Mouse (Mus musculus): Measurements from ENCODE around the gene Gas7. TPM values are rescaled to one million over a fixed set of nuclear protein-coding genes. Genes with fewer than 3 reads are reported as not detected.

Gas7 gene
- total RNA-seq, 1 experiment, result 2.4 TPM

DNA sequence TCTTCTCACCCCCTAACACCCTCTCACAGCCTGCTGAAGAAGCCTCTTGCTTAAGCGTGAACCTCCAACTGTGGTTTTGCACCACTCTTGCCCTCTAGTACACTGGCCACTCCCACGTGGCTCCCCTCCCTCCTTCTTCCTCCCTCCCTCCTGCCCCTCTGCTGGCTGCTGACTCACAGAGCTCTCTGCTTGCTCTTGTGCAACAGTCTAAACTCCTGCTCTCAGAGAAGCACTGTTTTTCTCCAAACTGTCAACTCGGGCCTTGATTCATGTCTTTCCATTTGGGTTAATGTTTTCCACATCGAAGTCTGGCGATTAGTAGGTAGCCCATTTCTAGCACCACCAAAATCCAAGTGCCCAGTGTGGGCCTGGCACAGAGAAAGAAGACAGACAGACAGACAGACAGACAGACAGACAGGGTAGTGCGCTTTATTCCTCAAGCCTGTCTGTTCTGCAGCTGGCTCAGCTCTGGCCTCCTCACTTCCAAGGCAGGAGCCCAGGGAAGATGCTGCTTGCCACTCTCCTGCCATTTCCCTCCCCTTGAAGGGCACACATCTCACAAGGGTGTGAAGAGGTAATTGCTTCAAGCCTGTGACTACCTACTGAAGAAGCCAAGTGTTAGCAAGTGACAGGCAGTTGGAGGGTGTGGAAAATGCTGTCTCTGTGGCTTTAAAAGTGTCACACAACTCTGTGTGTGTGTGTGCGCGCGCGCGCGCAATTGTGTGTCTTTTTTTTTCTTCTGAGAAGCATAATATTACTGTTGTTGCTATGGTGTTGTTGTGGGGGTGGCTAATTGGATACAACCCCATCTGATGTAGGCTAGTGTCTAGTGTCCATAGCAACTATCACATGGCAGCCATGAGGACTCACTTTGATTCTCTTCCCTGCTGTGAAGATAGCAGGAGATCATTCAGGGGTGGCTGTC, 71.6 kb downstream of the Gas7 start:
- no peak for TF ChIP-seq CHD2 (IDR thresholded peaks at IDR 0.05; ENCODE audit: low read depth, low read length)
- TF ChIP-seq ZNF384 (IDR thresholded peaks at IDR 0.05; ENCODE audit: low read depth, low read length), result no peak
- no peak for TF ChIP-seq HCFC1 (IDR thresholded peaks at IDR 0.05; ENCODE audit: borderline replicate concordance, insufficient read depth, low read length)
- TF ChIP-seq MAFK (IDR thresholded peaks at IDR 0.05; ENCODE audit: insufficient read depth, low read depth, low read length), result no peak
- no peak for TF ChIP-seq ZC3H11A (IDR thresholded peaks at IDR 0.05; ENCODE audit: borderline replicate concordance, low read depth, low read length)
- Histone ChIP-seq H3K4me1 (ENCODE audit: control insufficient read depth in 2 of 2, insufficient read depth in 2 of 2, low read length in 2 of 2, poor library complexity in 1 of 2) (no peaks in the 10 kb centered on the region), H3K36me3 (ENCODE audit: control insufficient read depth, insufficient read depth, low read length, poor library complexity, severe bottlenecking) (no peaks in the 10 kb centered on the region), H3K27ac (ENCODE audit: insufficient read depth, low read depth, low read length, poor library complexity, severe bottlenecking) (no peak overlapping the region), H3K9me3 (ENCODE audit: control insufficient read depth, insufficient read depth, low read depth, low read length) (no peaks in the 10 kb centered on the region), H3K9ac (ENCODE audit: insufficient read depth, low read depth, low read length, poor library complexity, severe bottlenecking) (no peak overlapping the region), H3K4me3 (ENCODE audit: insufficient read depth in 1 of 2, low read depth in 1 of 2, low read length in 2 of 2, poor library complexity in 1 of 2, severe bottlenecking in 1 of 2) (no peak overlapping the region)
- in situ Hi-C loops (cut with MboI; ENCODE audit: low sequenced_read_pairs in 2 of 2, unreplicated experiment in 2 of 2), result no loop called here
- DNase-seq (ENCODE audit: low read depth, low spot score), result no peak

DNA sequence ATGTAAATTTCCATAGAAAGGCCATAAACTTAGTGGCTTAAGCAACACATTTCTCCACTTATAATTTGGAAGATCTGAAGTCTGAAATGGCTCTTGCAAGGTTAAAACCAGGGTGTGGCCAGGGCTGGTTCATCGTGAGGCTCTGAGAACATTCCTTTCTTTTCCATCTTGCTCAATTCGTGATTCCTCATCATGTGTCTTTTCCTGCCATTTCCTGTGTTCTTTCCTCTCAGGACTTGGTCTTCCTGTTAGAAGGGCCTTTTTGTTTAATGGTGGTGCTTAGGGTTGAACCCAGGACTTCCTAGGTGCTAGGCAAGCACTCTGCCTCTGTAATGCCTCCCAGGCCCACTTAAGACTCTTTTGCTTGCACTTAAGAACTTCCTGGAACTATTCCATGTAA, 76.0 kb downstream of the Gas7 start:
- no peak overlapping the region for H3K4me3 ChIP-seq (ENCODE audit: insufficient read depth in 1 of 2, low read depth in 1 of 2, low read length in 2 of 2, poor library complexity in 1 of 2, severe bottlenecking in 1 of 2)
- no peaks in the 10 kb centered on the region for H3K4me1 ChIP-seq (ENCODE audit: control insufficient read depth in 2 of 2, insufficient read depth in 2 of 2, low read length in 2 of 2, poor library complexity in 1 of 2)
- H3K9ac ChIP-seq (ENCODE audit: insufficient read depth, low read depth, low read length, poor library complexity, severe bottlenecking), result no peak overlapping the region
- DNase-seq (ENCODE audit: low read depth, low spot score), result no peak
- no peak overlapping the region for H3K27ac ChIP-seq (ENCODE audit: insufficient read depth, low read depth, low read length, poor library complexity, severe bottlenecking)
- in situ Hi-C loops (cut with MboI; ENCODE audit: low sequenced_read_pairs in 2 of 2, unreplicated experiment in 2 of 2), result no loop called here
- no peak for TF ChIP-seq HCFC1 (IDR thresholded peaks at IDR 0.05; ENCODE audit: borderline replicate concordance, insufficient read depth, low read length)
- no peak for TF ChIP-seq MAFK (IDR thresholded peaks at IDR 0.05; ENCODE audit: insufficient read depth, low read depth, low read length)
- no peak for TF ChIP-seq ZNF384 (IDR thresholded peaks at IDR 0.05; ENCODE audit: low read depth, low read length)
- TF ChIP-seq CHD2 (IDR thresholded peaks at IDR 0.05; ENCODE audit: low read depth, low read length), result no peak
- TF ChIP-seq ZC3H11A (IDR thresholded peaks at IDR 0.05; ENCODE audit: borderline replicate concordance, low read depth, low read length), result no peak
- no peaks in the 10 kb centered on the region for H3K36me3 ChIP-seq (ENCODE audit: control insufficient read depth, insufficient read depth, low read length, poor library complexity, severe bottlenecking)
- H3K9me3 ChIP-seq (ENCODE audit: control insufficient read depth, insufficient read depth, low read depth, low read length), result no peaks in the 10 kb centered on the region

DNA sequence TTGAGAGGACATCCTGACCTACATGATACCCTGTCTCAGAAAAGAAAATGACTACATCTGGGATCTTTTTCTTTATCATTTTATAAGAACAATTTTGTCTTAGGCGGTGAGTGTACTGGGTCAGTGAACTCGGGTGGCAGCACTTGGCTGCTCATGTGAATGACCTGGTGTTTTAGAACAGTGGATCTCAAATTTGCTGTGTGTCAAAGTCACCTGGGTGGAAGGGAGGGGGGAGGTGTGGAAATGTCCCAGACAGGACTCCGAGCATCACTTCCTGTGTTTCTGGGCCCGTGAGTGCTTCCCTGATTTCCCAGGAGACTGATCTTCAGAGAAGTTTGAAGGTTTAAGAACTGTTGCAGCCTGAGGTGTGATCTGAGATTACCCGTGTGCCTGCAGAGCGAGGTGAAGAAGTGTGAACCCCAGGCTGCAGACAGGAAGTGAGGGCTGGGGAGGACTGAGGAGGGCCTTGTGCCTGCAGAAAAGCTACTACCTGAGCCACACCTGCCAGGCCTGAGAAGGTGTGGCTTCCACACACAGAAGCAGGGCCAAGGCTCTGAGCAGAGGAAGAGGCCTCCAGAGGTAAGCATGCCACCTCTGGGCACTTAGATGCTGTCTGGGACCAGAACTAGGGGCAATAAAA, 76.8 kb downstream of the Gas7 start:
- H3K4me3 ChIP-seq (ENCODE audit: insufficient read depth in 1 of 2, low read depth in 1 of 2, low read length in 2 of 2, poor library complexity in 1 of 2, severe bottlenecking in 1 of 2), result no peak overlapping the region
- no peak overlapping the region for H3K27ac ChIP-seq (ENCODE audit: insufficient read depth, low read depth, low read length, poor library complexity, severe bottlenecking)
- TF ChIP-seq CHD2 (IDR thresholded peaks at IDR 0.05; ENCODE audit: low read depth, low read length) (no peak), ZC3H11A (IDR thresholded peaks at IDR 0.05; ENCODE audit: borderline replicate concordance, low read depth, low read length) (no peak), ZNF384 (IDR thresholded peaks at IDR 0.05; ENCODE audit: low read depth, low read length) (no peak), HCFC1 (IDR thresholded peaks at IDR 0.05; ENCODE audit: borderline replicate concordance, insufficient read depth, low read length) (no peak), MAFK (IDR thresholded peaks at IDR 0.05; ENCODE audit: insufficient read depth, low read depth, low read length) (no peak)
- H3K9me3 ChIP-seq (ENCODE audit: control insufficient read depth, insufficient read depth, low read depth, low read length), result no peaks in the 10 kb centered on the region
- H3K36me3 ChIP-seq (ENCODE audit: control insufficient read depth, insufficient read depth, low read length, poor library complexity, severe bottlenecking), result no peaks in the 10 kb centered on the region
- in situ Hi-C loops (cut with MboI; ENCODE audit: low sequenced_read_pairs in 2 of 2, unreplicated experiment in 2 of 2), result no loop called here
- no peak overlapping the region for H3K9ac ChIP-seq (ENCODE audit: insufficient read depth, low read depth, low read length, poor library complexity, severe bottlenecking)
- H3K4me1 ChIP-seq (ENCODE audit: control insufficient read depth in 2 of 2, insufficient read depth in 2 of 2, low read length in 2 of 2, poor library complexity in 1 of 2), result no peaks in the 10 kb centered on the region
- DNase-seq (ENCODE audit: low read depth, low spot score), result no peak

DNA sequence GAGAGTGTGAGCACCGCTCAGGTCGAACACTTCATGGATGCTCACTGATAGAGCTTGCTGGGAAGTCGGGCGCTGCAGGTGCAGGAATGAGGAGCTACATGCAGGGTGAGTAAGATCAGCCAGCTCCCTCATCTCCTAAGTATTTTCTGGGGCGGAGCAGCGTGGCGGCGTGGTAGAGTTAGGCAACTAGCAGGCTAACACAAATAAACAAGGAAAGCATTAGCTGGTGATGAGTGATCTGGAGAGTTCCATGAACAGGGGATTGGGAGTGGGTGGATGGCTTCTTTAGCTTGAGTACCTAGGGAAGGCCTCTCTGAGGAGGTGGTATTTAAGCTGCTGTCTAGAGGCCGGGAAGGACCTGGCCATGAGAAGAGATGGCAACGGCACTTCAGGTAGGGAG, 77.5 kb downstream of the Gas7 start:
- no peaks in the 10 kb centered on the region for H3K9me3 ChIP-seq (ENCODE audit: control insufficient read depth, insufficient read depth, low read depth, low read length)
- H3K4me1 ChIP-seq (ENCODE audit: control insufficient read depth in 2 of 2, insufficient read depth in 2 of 2, low read length in 2 of 2, poor library complexity in 1 of 2), result no peaks in the 10 kb centered on the region
- no peak overlapping the region for H3K27ac ChIP-seq (ENCODE audit: insufficient read depth, low read depth, low read length, poor library complexity, severe bottlenecking)
- H3K9ac ChIP-seq (ENCODE audit: insufficient read depth, low read depth, low read length, poor library complexity, severe bottlenecking), result no peak overlapping the region
- DNase-seq (ENCODE audit: low read depth, low spot score), result no peak
- H3K4me3 ChIP-seq (ENCODE audit: insufficient read depth in 1 of 2, low read depth in 1 of 2, low read length in 2 of 2, poor library complexity in 1 of 2, severe bottlenecking in 1 of 2), result no peak overlapping the region
- in situ Hi-C loops (cut with MboI; ENCODE audit: low sequenced_read_pairs in 2 of 2, unreplicated experiment in 2 of 2), result no loop called here
- H3K36me3 ChIP-seq (ENCODE audit: control insufficient read depth, insufficient read depth, low read length, poor library complexity, severe bottlenecking), result no peaks in the 10 kb centered on the region
- TF ChIP-seq ZNF384 (IDR thresholded peaks at IDR 0.05; ENCODE audit: low read depth, low read length) (no peak), CHD2 (IDR thresholded peaks at IDR 0.05; ENCODE audit: low read depth, low read length) (no peak), ZC3H11A (IDR thresholded peaks at IDR 0.05; ENCODE audit: borderline replicate concordance, low read depth, low read length) (no peak), HCFC1 (IDR thresholded peaks at IDR 0.05; ENCODE audit: borderline replicate concordance, insufficient read depth, low read length) (no peak), MAFK (IDR thresholded peaks at IDR 0.05; ENCODE audit: insufficient read depth, low read depth, low read length) (no peak)

Data from ES-E14 (cell line).